Mouse (Mus musculus): Measurements from ENCODE around the gene Igf2.

DNA sequence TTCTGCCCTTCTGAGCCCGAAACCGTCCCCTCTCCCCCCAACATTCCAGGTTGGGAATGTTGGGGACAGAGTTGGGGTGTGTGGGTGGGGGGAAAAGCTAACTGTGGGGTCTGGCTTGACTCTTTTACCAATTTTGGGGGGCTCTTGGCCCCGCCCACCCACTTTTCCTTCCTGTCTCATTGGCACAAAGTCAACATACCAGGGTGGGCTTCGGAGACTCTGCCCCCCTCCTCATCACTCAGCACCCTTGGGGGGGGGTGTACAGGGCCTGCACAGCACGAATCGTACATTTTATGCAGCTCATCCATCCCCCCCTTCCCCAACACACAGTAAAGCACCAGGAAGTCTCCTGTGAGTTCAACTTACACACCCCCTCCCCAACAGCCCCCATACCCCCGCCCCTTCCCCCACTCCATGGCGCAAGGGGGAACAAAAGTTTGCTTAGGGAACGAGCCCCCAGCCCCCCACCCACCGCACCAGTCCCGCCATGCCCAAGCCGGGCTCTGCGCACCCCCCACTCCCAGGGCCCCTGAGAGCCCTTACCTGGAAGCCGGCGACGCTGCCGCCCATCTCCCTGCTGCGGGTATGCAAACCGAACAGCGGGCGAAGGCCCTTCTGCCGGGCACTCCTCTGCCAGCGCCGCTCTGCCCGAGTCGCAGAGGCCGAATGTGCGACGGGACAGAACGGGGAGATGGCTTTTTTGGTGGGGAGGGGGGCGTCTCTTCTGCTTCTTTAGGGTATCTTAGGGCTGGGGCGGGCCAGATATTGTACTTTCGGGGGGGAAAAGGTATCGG lies 8.6 kb downstream of the Igf2 start:
- TF ChIP-seq CTCF (IDR thresholded peaks at IDR 0.05; ENCODE audit: low read depth, low read length), result no peak
- TF ChIP-seq POLR2A (IDR thresholded peaks at IDR 0.05; ENCODE audit: insufficient read depth, low read length), result no peak
- TF ChIP-seq EP300 (IDR thresholded peaks at IDR 0.05; ENCODE audit: insufficient read depth, low read depth, low read length), result no peak

All from ES-Bruce4 (cell line).